Comparison of ENCODE assay signal across 17 mouse cellular contexts in the genomic region with DNA sequence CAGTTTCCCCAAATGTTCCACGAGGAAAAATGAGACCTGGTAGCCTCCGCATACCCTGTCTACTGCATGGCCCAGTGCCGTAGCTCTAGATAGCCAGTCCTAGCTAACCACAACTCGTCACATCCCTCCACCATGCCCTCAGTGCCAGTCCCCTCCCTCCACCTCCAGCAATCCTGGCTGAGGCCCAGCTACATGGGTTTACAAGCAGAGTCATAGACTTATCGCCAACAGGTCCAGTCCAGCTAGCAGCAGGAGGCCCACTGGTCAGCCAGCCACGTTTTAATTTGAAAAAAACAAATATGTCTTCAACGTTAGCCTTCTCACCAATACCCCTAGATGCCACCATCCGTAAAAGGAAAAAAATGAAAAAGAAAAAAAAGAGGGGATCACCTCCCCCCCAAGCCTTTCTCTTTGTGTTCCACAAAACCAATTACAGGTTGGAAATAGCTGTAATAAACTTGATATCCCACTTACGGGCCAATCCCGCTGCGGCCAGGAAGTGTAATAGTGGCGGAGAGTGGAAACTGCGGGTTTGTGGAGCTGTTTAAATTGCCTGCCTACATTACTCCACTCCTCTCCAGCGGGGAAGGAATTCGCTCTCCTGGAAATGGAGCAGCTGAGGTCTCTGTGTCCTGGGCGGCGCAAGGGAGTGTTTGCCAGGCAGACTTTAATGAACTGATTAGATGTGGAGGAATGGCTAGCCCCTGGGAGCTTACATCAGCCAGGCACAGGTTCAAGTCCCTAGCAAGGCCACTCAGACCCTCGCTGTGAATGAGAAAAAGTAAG.
DNase-seq lines count a peak whose midpoint lies in the region; ATAC-seq and TF ChIP-seq lines count a peak whose summit lies in the region.
"Had no signal": no experiment of that assay in that cellular context is flagged by ENCODE, and none has a peak within 500 bp of the region (broad histone marks: within the 10 kb centered on the region; RNA-seq: fewer than 3 reads in every experiment).

No protein-coding gene starts in this region.

- H3K4me1 ChIP-seq in kidney, adult 2 months (ENCODE audit: control insufficient read depth, insufficient read depth, low read length), result no peaks in the 10 kb centered on the region
- peaks cover 9% of the 10 kb centered on the region for H3K4me1 ChIP-seq in hindbrain, postnatal 0 days (ENCODE audit: insufficient read depth, low read length)

- no peak overlapping the region for H3K4me2 ChIP-seq in hindbrain, postnatal 0 days (ENCODE audit: low read depth, low read length)
- H3K4me2 ChIP-seq: embryonic facial prominence, embryonic 15.5 days had no signal

- H3K36me3 ChIP-seq in kidney, adult 2 months (ENCODE audit: control insufficient read depth, insufficient read depth, low read length), result no peaks in the 10 kb centered on the region
- no peaks in the 10 kb centered on the region for H3K36me3 ChIP-seq in hindbrain, postnatal 0 days (ENCODE audit: insufficient read depth, low read length)
- H3K36me3 ChIP-seq: embryonic facial prominence, embryonic 15.5 days had no signal

- H3K27ac ChIP-seq in kidney, adult 2 months (ENCODE audit: insufficient read depth, low read depth, low read length), result no peak overlapping the region
- H3K27ac ChIP-seq in hindbrain, postnatal 0 days, result peak overlapping the region; percentile 32; the same call in 1 of the 2 replicates
- H3K27ac ChIP-seq: embryonic facial prominence, embryonic 15.5 days; gastrocnemius, adult 2 months; stomach, postnatal 0 days had no signal

- no peak overlapping the region for H3K9ac ChIP-seq in hindbrain, postnatal 0 days (replicated peaks; ENCODE audit: low read length)
- H3K9ac ChIP-seq: embryonic facial prominence, embryonic 15.5 days; liver, postnatal 0 days had no signal

- H3K4me3 ChIP-seq in kidney, adult 2 months (ENCODE audit: insufficient read depth, low read depth, low read length), result no peak overlapping the region
- H3K4me3 ChIP-seq in hindbrain, postnatal 0 days (ENCODE audit: low read length), result no peak overlapping the region
- H3K4me3 ChIP-seq: embryonic facial prominence, embryonic 15.5 days; gastrocnemius, adult 2 months had no signal

- peak; percentile 57 for DNase-seq in cerebellum, adult 11-12 months
- DNase-seq in kidney, adult 2 months, result peak; percentile 13
- no peak for DNase-seq in kidney, postnatal 10 days
- peak; percentile 73 for DNase-seq in brain, embryonic 14.5 days (ENCODE audit: low read depth)
- peak; percentile 64 for DNase-seq in hindbrain, postnatal 0 days (ENCODE audit: low spot score)
- DNase-seq in ovary, adult 18-20 months (ENCODE audit: low spot score), result no peak
- DNase-seq in left cerebral cortex, adult 18-20 months (ENCODE audit: low spot score in 2 of 2), result no peak
- DNase-seq: adrenal gland, postnatal 14 days; gastrocnemius, adult 2 months; heart, adult 18-20 months; liver, postnatal 0 days; right cerebral cortex, postnatal 14 days; thymus, postnatal 25 days had no signal

- 57% methylated on average over 18 of the region's 18 CpGs for WGBS in kidney, adult 2 months
- WGBS in hindbrain, postnatal 0 days, result 52% methylated on average over 18 of the region's 18 CpGs

- no peaks in the 10 kb centered on the region for H3K27me3 ChIP-seq in kidney, adult 2 months (replicated peaks; ENCODE audit: control insufficient read depth, insufficient read depth, low read length)
- no peaks in the 10 kb centered on the region for H3K27me3 ChIP-seq in hindbrain, postnatal 0 days (ENCODE audit: insufficient read depth, low read length)

- no peak for ATAC-seq in cerebellum, adult (ENCODE audit: insufficient number of reproducible peaks, low FRiP score, low TSS enrichment)
- ATAC-seq in hindbrain, postnatal 0 days, result no peak
- ATAC-seq: forebrain, embryonic 16.5 days; liver, postnatal 0 days had no signal

- no peak for TF ChIP-seq POLR2A in kidney, adult 2 months (IDR thresholded peaks at IDR 0.05; ENCODE audit: low read depth, low read length)
- no peak for TF ChIP-seq POLR2A in brain, embryonic 14.5 days (IDR thresholded peaks at IDR 0.05; ENCODE audit: borderline replicate concordance, extremely low read depth, insufficient read depth, insufficient read length, poor library complexity, severe bottlenecking)

- H3K9me3 ChIP-seq in hindbrain, postnatal 0 days (ENCODE audit: low read length), result no peaks in the 10 kb centered on the region
- H3K9me3 ChIP-seq: embryonic facial prominence, embryonic 15.5 days had no signal

- TF ChIP-seq CTCF in kidney, adult 2 months (conservative IDR thresholded peaks at IDR 0.05; ENCODE audit: insufficient read depth, insufficient read length, low read depth, low read length), result no peak
- no peak for TF ChIP-seq CTCF in brain, embryonic 14.5 days (IDR thresholded peaks at IDR 0.05; ENCODE audit: borderline replicate concordance, extremely low read depth, insufficient read depth, insufficient read length)
- TF ChIP-seq CTCF in hindbrain, postnatal 0 days (IDR thresholded peaks at IDR 0.05; ENCODE audit: low read depth), result peak; percentile 28; the same call in 1 of the 2 replicates

Comparison
In these comparisons a context has a peak if more than half of its experiments do, and no peak if none do; other contexts are left out.
1. DNase-seq: peak in cerebellum, adult 11-12 months (single experiment), kidney, adult 2 months (single experiment), brain, embryonic 14.5 days (single experiment) and hindbrain, postnatal 0 days (single experiment); none in kidney, postnatal 10 days (single experiment), ovary, adult 18-20 months (single experiment) and left cerebral cortex, adult 18-20 months (0 of 2).